Mouse (Mus musculus): ENCODE data around the gene Plekhh2. TPM values are rescaled to one million over a fixed set of nuclear protein-coding genes. Genes with fewer than 3 reads are reported as not detected.

The Plekhh2 gene
- polyA plus RNA-seq, 1 experiment from 2014 or later = 3.4 TPM

GRCm38 (mm10) chr17:84530202-84530796 is 18.6 kb downstream of the Plekhh2 start:
- H3K9me3 ChIP-seq (ENCODE audit: control insufficient read depth, low read length) = no peaks in the 10 kb centered on the region
- H3K27ac ChIP-seq (ENCODE audit: low read depth, low read length) = no peak overlapping the region
- H3K4me1 ChIP-seq (replicated peaks; ENCODE audit: control insufficient read depth, insufficient read depth, low read length) = no peaks in the 10 kb centered on the region; the same call in 1 of the 2 replicates
- no peaks in the 10 kb centered on the region for H3K27me3 ChIP-seq (ENCODE audit: control insufficient read depth, insufficient read depth, low read length)
- H3K4me2 ChIP-seq (replicated peaks; ENCODE audit: low read depth, low read length) = no peak overlapping the region
- H3K4me3 ChIP-seq (ENCODE audit: low read depth, low read length) = no peak overlapping the region
- no peaks in the 10 kb centered on the region for H3K36me3 ChIP-seq (ENCODE audit: control insufficient read depth, insufficient read depth, low read length)
- 60% methylated on average over 3 of the region's 3 CpGs for WGBS
- H3K9ac ChIP-seq (ENCODE audit: low read depth, low read length) = no peak overlapping the region
- DNase-seq (ENCODE audit: low spot score) (no peak), ATAC-seq (ENCODE audit: low FRiP score) (no peak)

GRCm38 (mm10) chr17:84532909-84533499 is 21.3 kb downstream of the Plekhh2 start:
- DNase-seq (ENCODE audit: low spot score) (no peak), ATAC-seq (ENCODE audit: low FRiP score) (no peak)
- no peaks in the 10 kb centered on the region for H3K36me3 ChIP-seq (ENCODE audit: control insufficient read depth, insufficient read depth, low read length)
- no peak overlapping the region for H3K4me2 ChIP-seq (replicated peaks; ENCODE audit: low read depth, low read length)
- no peaks in the 10 kb centered on the region; the same call in 1 of the 2 replicates for H3K4me1 ChIP-seq (replicated peaks; ENCODE audit: control insufficient read depth, insufficient read depth, low read length)
- no peak overlapping the region for H3K27ac ChIP-seq (ENCODE audit: low read depth, low read length)
- H3K4me3 ChIP-seq (ENCODE audit: low read depth, low read length) = no peak overlapping the region
- 68% methylated on average over 8 of the region's 8 CpGs for WGBS
- no peak overlapping the region for H3K9ac ChIP-seq (ENCODE audit: low read depth, low read length)
- no peaks in the 10 kb centered on the region for H3K9me3 ChIP-seq (ENCODE audit: control insufficient read depth, low read length)
- H3K27me3 ChIP-seq (ENCODE audit: control insufficient read depth, insufficient read depth, low read length) = no peaks in the 10 kb centered on the region

- DNase-seq (ENCODE audit: low spot score) = no peak
- no peak overlapping the region for H3K9ac ChIP-seq (ENCODE audit: low read depth, low read length)
- H3K4me1 ChIP-seq (replicated peaks; ENCODE audit: control insufficient read depth, insufficient read depth, low read length) = no peaks in the 10 kb centered on the region; the same call in 1 of the 2 replicates
- H3K27ac ChIP-seq (ENCODE audit: low read depth, low read length) = no peak overlapping the region
- no peak overlapping the region for H3K4me2 ChIP-seq (replicated peaks; ENCODE audit: low read depth, low read length)
- H3K4me3 ChIP-seq (ENCODE audit: low read depth, low read length) = no peak overlapping the region
- H3K27me3 ChIP-seq (ENCODE audit: control insufficient read depth, insufficient read depth, low read length) = no peaks in the 10 kb centered on the region
- no peak for ATAC-seq (ENCODE audit: low FRiP score)
- H3K9me3 ChIP-seq (ENCODE audit: control insufficient read depth, low read length) = no peaks in the 10 kb centered on the region
- H3K36me3 ChIP-seq (ENCODE audit: control insufficient read depth, insufficient read depth, low read length) = no peaks in the 10 kb centered on the region
- WGBS = 87% methylated on average over 4 of the region's 4 CpGs
Measured at GRCm38 (mm10) chr17:84533841-84534240, 22.1 kb downstream of the Plekhh2 start.

GRCm38 (mm10) chr17:84534632-84535031 is 22.9 kb downstream of the Plekhh2 start:
- Histone ChIP-seq H3K27ac (ENCODE audit: low read depth, low read length) (no peak overlapping the region), H3K9me3 (ENCODE audit: control insufficient read depth, low read length) (no peaks in the 10 kb centered on the region), H3K4me1 (replicated peaks; ENCODE audit: control insufficient read depth, insufficient read depth, low read length) (no peaks in the 10 kb centered on the region; the same call in 1 of the 2 replicates), H3K36me3 (ENCODE audit: control insufficient read depth, insufficient read depth, low read length) (no peaks in the 10 kb centered on the region), H3K27me3 (ENCODE audit: control insufficient read depth, insufficient read depth, low read length) (no peaks in the 10 kb centered on the region), H3K4me3 (ENCODE audit: low read depth, low read length) (no peak overlapping the region), H3K9ac (ENCODE audit: low read depth, low read length) (no peak overlapping the region), H3K4me2 (replicated peaks; ENCODE audit: low read depth, low read length) (no peak overlapping the region)
- 89% methylated on average over 2 of the region's 2 CpGs for WGBS
- DNase-seq (ENCODE audit: low spot score) = no peak
- ATAC-seq (ENCODE audit: low FRiP score) = no peak

GRCm38 (mm10) chr17:84535226-84535625 is 23.5 kb downstream of the Plekhh2 start:
- H3K4me3 ChIP-seq (ENCODE audit: low read depth, low read length) = no peak overlapping the region
- no peak overlapping the region for H3K27ac ChIP-seq (ENCODE audit: low read depth, low read length)
- H3K4me1 ChIP-seq (replicated peaks; ENCODE audit: control insufficient read depth, insufficient read depth, low read length) = no peaks in the 10 kb centered on the region; the same call in 1 of the 2 replicates
- DNase-seq (ENCODE audit: low spot score) = no peak
- H3K27me3 ChIP-seq (ENCODE audit: control insufficient read depth, insufficient read depth, low read length) = no peaks in the 10 kb centered on the region
- no peak overlapping the region for H3K9ac ChIP-seq (ENCODE audit: low read depth, low read length)
- no peak overlapping the region for H3K4me2 ChIP-seq (replicated peaks; ENCODE audit: low read depth, low read length)
- H3K36me3 ChIP-seq (ENCODE audit: control insufficient read depth, insufficient read depth, low read length) = no peaks in the 10 kb centered on the region
- ATAC-seq (ENCODE audit: low FRiP score) = no peak
- H3K9me3 ChIP-seq (ENCODE audit: control insufficient read depth, low read length) = no peaks in the 10 kb centered on the region
- WGBS = 57% methylated on average over 4 of the region's 4 CpGs

GRCm38 (mm10) chr17:84537301-84537700 is 25.6 kb downstream of the Plekhh2 start:
- no peak overlapping the region for H3K27ac ChIP-seq (ENCODE audit: low read depth, low read length)
- H3K27me3 ChIP-seq (ENCODE audit: control insufficient read depth, insufficient read depth, low read length) = no peaks in the 10 kb centered on the region
- no peaks in the 10 kb centered on the region for H3K36me3 ChIP-seq (ENCODE audit: control insufficient read depth, insufficient read depth, low read length)
- no peak overlapping the region for H3K4me3 ChIP-seq (ENCODE audit: low read depth, low read length)
- H3K9me3 ChIP-seq (ENCODE audit: control insufficient read depth, low read length) = no peaks in the 10 kb centered on the region
- H3K9ac ChIP-seq (ENCODE audit: low read depth, low read length) = no peak overlapping the region
- H3K4me2 ChIP-seq (replicated peaks; ENCODE audit: low read depth, low read length) = no peak overlapping the region
- WGBS = 93% methylated on average over 6 of the region's 6 CpGs
- no peak for ATAC-seq (ENCODE audit: low FRiP score)
- no peak for DNase-seq (ENCODE audit: low spot score)
- no peaks in the 10 kb centered on the region for H3K4me1 ChIP-seq (replicated peaks; ENCODE audit: control insufficient read depth, insufficient read depth, low read length)

- ATAC-seq (ENCODE audit: low FRiP score) = no peak
- WGBS = 81% methylated on average over 3 of the region's 3 CpGs
Measured at GRCm38 (mm10) chr17:84537966-84538365, 26.3 kb downstream of the Plekhh2 start.

GRCm38 (mm10) chr17:84540603-84541002 is 28.9 kb downstream of the Plekhh2 start:
- WGBS = 89% methylated on average over 8 of the region's 8 CpGs
- no peak overlapping the region for H3K27ac ChIP-seq (ENCODE audit: low read depth, low read length)
- DNase-seq (ENCODE audit: low spot score) = no peak
- no peaks in the 10 kb centered on the region for H3K27me3 ChIP-seq (ENCODE audit: control insufficient read depth, insufficient read depth, low read length)
- ATAC-seq (ENCODE audit: low FRiP score) = no peak
- no peaks in the 10 kb centered on the region for H3K36me3 ChIP-seq (ENCODE audit: control insufficient read depth, insufficient read depth, low read length)
- H3K4me2 ChIP-seq (replicated peaks; ENCODE audit: low read depth, low read length) = no peak overlapping the region
- no peak overlapping the region for H3K9ac ChIP-seq (ENCODE audit: low read depth, low read length)
- no peaks in the 10 kb centered on the region for H3K4me1 ChIP-seq (replicated peaks; ENCODE audit: control insufficient read depth, insufficient read depth, low read length)
- no peak overlapping the region for H3K4me3 ChIP-seq (ENCODE audit: low read depth, low read length)
- H3K9me3 ChIP-seq (ENCODE audit: control insufficient read depth, low read length) = no peaks in the 10 kb centered on the region

More at GRCm38 (mm10) chr17:84537966-84538365, 26.3 kb downstream of the Plekhh2 start:
- no peak for DNase-seq (ENCODE audit: low spot score)
- Histone ChIP-seq H3K4me3 (ENCODE audit: low read depth, low read length) (no peak overlapping the region), H3K4me2 (replicated peaks; ENCODE audit: low read depth, low read length) (no peak overlapping the region), H3K27ac (ENCODE audit: low read depth, low read length) (no peak overlapping the region), H3K4me1 (replicated peaks; ENCODE audit: control insufficient read depth, insufficient read depth, low read length) (no peaks in the 10 kb centered on the region), H3K27me3 (ENCODE audit: control insufficient read depth, insufficient read depth, low read length) (no peaks in the 10 kb centered on the region), H3K36me3 (ENCODE audit: control insufficient read depth, insufficient read depth, low read length) (no peaks in the 10 kb centered on the region), H3K9me3 (ENCODE audit: control insufficient read depth, low read length) (no peaks in the 10 kb centered on the region), H3K9ac (ENCODE audit: low read depth, low read length) (no peak overlapping the region)

Data from hindbrain, embryonic 11.5 days (tissue).